Mouse (Mus musculus) thymus, adult 2 months (tissue): ENCODE results near the gene Adamts18.

ENCODE experiments used
- CTCF ChIP-seq: fragments of 200-500 bp; IDR thresholded peaks from 2 replicates; pipeline ENCODE4 v1.5.1; 2012; ENCODE audit warnings: mild to moderate bottlenecking, control low read depth, low read length, moderate library complexity, borderline replicate concordance; ENCODE audit not compliant: control insufficient read depth, poor library complexity, insufficient read depth; ENCODE audit errors: extremely low read depth
- POLR2A ChIP-seq: fragments of 200-500 bp; IDR thresholded peaks from 2 replicates; pipeline ENCODE4 v1.6.1; 2012; ENCODE audit warnings: mild to moderate bottlenecking, low read length, control low read depth, moderate library complexity; ENCODE audit not compliant: control insufficient read depth, poor library complexity, insufficient read depth; ENCODE audit errors: extremely low read depth

DNA sequence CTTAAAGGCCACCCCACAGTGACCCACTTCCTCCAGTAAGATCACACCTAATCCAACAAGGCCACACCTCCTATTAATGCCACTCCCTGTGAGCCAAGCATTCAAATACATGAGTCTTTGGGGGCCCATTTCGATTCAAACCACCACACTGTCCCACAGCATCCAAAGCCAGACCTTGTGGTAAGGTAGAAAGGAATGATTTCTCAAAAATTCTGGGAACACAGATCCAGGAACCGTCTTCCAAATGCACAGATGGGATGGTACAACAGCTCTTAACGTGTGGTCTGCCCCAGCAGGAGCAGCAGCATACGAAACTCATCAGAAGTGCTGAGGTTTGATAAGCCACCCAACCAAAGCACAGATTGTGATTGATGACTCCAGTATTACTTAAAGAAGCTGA, 18.0 kb upstream of the Adamts18 start:
- no peak for TF ChIP-seq POLR2A
- TF ChIP-seq CTCF, result no peak
